8 mouse cellular contexts compared by ENCODE assay signal in the genomic region with DNA sequence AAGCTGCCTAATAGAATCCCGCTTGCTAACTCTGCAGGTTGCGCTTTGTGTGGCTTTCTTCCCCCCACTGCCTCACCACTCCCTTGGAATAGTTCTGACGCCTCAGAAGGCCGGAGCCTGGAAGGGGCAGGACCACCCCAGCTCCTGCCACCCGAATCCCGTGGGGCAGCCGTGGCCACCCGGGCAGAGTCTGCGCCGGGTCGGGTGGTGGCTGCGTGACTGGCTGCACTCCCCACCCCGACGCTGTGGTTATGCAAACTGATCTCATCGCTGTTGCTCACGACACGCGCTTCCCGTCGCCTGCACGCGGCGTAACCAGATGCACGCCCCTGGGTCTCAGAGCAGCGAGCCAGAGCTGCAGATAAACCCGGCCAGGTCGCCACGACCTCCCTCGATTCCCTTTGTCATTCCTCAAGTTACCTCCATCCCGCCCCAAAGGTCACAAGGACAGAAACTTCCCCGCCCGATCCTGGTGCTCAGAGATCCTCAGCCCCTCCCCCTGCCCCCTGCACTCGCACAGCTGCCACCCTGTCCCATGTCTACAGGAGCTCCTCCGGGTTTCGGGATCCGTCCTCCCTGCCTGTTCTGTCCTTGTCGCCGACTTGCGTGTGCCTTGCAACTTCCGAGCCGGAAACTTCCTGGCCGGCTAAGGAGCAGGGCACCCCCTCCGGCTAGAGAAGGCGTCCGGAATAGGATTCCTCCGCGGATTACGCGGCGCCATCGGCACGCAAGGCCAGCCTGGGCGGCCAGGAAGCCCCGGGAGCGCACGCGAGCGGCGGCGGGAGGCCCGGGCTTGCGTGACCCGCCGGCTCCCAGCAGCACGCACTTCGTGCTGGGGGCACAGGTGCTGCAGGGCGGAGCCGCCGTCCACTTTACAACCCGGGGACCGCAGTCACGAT. TPM values are rescaled to one million over a fixed set of nuclear protein-coding genes. Genes with fewer than 3 reads are reported as not detected.
DNase-seq lines count a peak whose midpoint lies in the region; ATAC-seq and TF ChIP-seq lines count a peak whose summit lies in the region.

No protein-coding gene starts in this region.

- peak overlapping the region; percentile 60 for H3K9ac ChIP-seq in lung, postnatal 0 days (replicated peaks; ENCODE audit: low read depth)

- H3K4me1 ChIP-seq in E14TG2a.4 (replicated peaks; ENCODE audit: low read depth, low read length), result peaks cover 76% of the 10 kb centered on the region
- H3K4me1 ChIP-seq in lung, postnatal 0 days (ENCODE audit: insufficient read depth, low read depth, low read length), result no peaks in the 10 kb centered on the region

- H3K36me3 ChIP-seq in E14TG2a.4 (ENCODE audit: insufficient read depth, low read length), result peaks cover 15% of the 10 kb centered on the region; the same call in 1 of the 2 replicates
- no peaks in the 10 kb centered on the region for H3K36me3 ChIP-seq in lung, postnatal 0 days (ENCODE audit: insufficient read depth, low read length)

- TF ChIP-seq CTCF in E14TG2a.4 (conservative IDR thresholded peaks at IDR 0.05; ENCODE audit: low read length), result no peak
- TF ChIP-seq CTCF in lung, postnatal 0 days (IDR thresholded peaks at IDR 0.05), result peak; percentile 41

- peak; percentile 42 for DNase-seq in cerebellum, adult 11 months
- peak; percentile 76 for DNase-seq in forelimb bud, embryonic 11.5 days (ENCODE audit: low read depth, low spot score)
- DNase-seq in layer of hippocampus, postnatal 10 days (ENCODE audit: low spot score in 2 of 2), result peak; percentile 64 to 73
- peak; percentile 88 for DNase-seq in lung, postnatal 0 days (ENCODE audit: low spot score)
- DNase-seq in ovary, postnatal 10 days (ENCODE audit: low spot score), result peak; percentile 64
- peak; percentile 82 for DNase-seq in thymus, postnatal 0 days (ENCODE audit: low spot score)

- WGBS in lung, postnatal 0 days, result under 1% methylated on average over 64 of the region's 72 CpGs

- peak overlapping the region; percentile 89 for H3K4me3 ChIP-seq in E14TG2a.4 (replicated peaks; ENCODE audit: low read length)
- peak overlapping the region; percentile 55 for H3K4me3 ChIP-seq in lung, postnatal 0 days (ENCODE audit: low read depth, low read length)

- TF ChIP-seq EP300 in lung, postnatal 0 days (IDR thresholded peaks at IDR 0.05), result no peak

- H3K9me3 ChIP-seq in E14TG2a.4 (ENCODE audit: low read length), result peaks cover 16% of the 10 kb centered on the region
- H3K9me3 ChIP-seq in lung, postnatal 0 days (ENCODE audit: low read length), result no peaks in the 10 kb centered on the region

- peak overlapping the region; percentile 74 for H3K4me2 ChIP-seq in lung, postnatal 0 days (replicated peaks; ENCODE audit: low read depth, low read length)

- peak; percentile 92 to 96 for ATAC-seq in hematopoietic stem cell, adult 5-6 weeks (replicated peaks in 1 of 2; ENCODE audit: insufficient read depth in 1 of 2, low FRiP score in 2 of 2, low TSS enrichment in 1 of 2, low read depth in 1 of 2, poor library complexity in 2 of 2, severe bottlenecking in 2 of 2)
- peak; percentile 92 for ATAC-seq in lung, postnatal 0 days

- H3K27ac ChIP-seq in lung, postnatal 0 days (ENCODE audit: low read length), result peak overlapping the region; percentile 91

- no peaks in the 10 kb centered on the region for H3K27me3 ChIP-seq in E14TG2a.4 (ENCODE audit: insufficient read depth, low read length)
- no peaks in the 10 kb centered on the region for H3K27me3 ChIP-seq in lung, postnatal 0 days (replicated peaks; ENCODE audit: insufficient read depth, low read length)

RNA-seq across cellular contexts. Expression of a gene that starts 7.1 kb away (rescaled TPM):
- total RNA-seq in hematopoietic stem cell, adult 5-6 weeks (2017), result 6.1 and 6.7 TPM in 2 replicates
- 1 to 10 TPM; 6.9 to 7.2 TPM for total RNA-seq in layer of hippocampus, postnatal 10 days (2021)
- polyA plus RNA-seq in lung, postnatal 0 days (2015; fragmentation: Nextera tagmentation; extraction: Ambion mirVana), result 4.3 and 6.4 TPM in 2 replicates
- polyA plus RNA-seq in thymus, postnatal 0 days (2015; fragmentation: Nextera tagmentation; extraction: Ambion mirVana), result 4.5 and 5.2 TPM in 2 replicates

Comparison
In these comparisons a context has a peak if more than half of its experiments do, and no peak if none do; other contexts are left out.
1. Peak in every context shown above with its lines: DNase-seq, ATAC-seq, H3K4me3 ChIP-seq and H3K27ac ChIP-seq.